Mouse (Mus musculus) MEL (cell line): ENCODE measurements around the gene Ifih1. TPM values are rescaled to one million over a fixed set of nuclear protein-coding genes. Genes with fewer than 3 reads are reported as not detected.

Experiments used
- DNase-seq: peaks from one replicate; pipeline ENCODE4 v3.0.0; 2011; ENCODE audit warnings: low read depth, low spot score
- H3K27ac ChIP-seq: 2 replicates; pipeline ENCODE4 v1.5.1; 2012; ENCODE audit warnings: low read depth, mild to moderate bottlenecking, control low read depth, low read length, moderate library complexity; ENCODE audit not compliant: control insufficient read depth
- H3K27me3 ChIP-seq, 2 experiments: fragments of 150-350 bp in 1 of 2; sonication (generic) in 1 of 2; 2 replicates each; pipeline ENCODE4 v1.6.1; 2012; ENCODE audit warnings: low read length in 2 of 2, mild to moderate bottlenecking in 2 of 2, improper control_type of control experiment in 1 of 2, moderate library complexity in 1 of 2; ENCODE audit not compliant: insufficient read depth in 2 of 2, control insufficient read depth in 1 of 2
- H3K36me3 ChIP-seq, 2 experiments: 2 replicates each; pipeline ENCODE4 v1.6.1; 2012 to 2014; ENCODE audit warnings: low read length in 2 of 2, improper control_type of control experiment in 1 of 2, inconsistent platforms in 1 of 2, mild to moderate bottlenecking in 1 of 2; ENCODE audit not compliant: insufficient read depth in 2 of 2, control insufficient read depth in 1 of 2
- H3K4me1 ChIP-seq, 2 experiments: fragments of 150-350 bp in 1 of 2; sonication (generic) in 1 of 2; 2 replicates each; pipeline ENCODE4 v1.6.1; 2012; ENCODE audit warnings: low read length in 2 of 2, improper control_type of control experiment in 1 of 2, mild to moderate bottlenecking in 1 of 2; ENCODE audit not compliant: insufficient read depth in 2 of 2, control insufficient read depth in 1 of 2
- H3K4me3 ChIP-seq, 2 experiments: fragments of 150-350 bp in 1 of 2; sonication (generic) in 1 of 2; 2 replicates each; pipeline ENCODE4 v1.5.1; 2012; ENCODE audit warnings: low read depth in 2 of 2, low read length in 2 of 2, mild to moderate bottlenecking in 2 of 2, moderate library complexity in 2 of 2, control low read depth in 1 of 2, improper control_type of control experiment in 1 of 2; ENCODE audit not compliant: control insufficient read depth in 1 of 2, insufficient read depth in 1 of 2
- H3K79me2 ChIP-seq: 2 replicates; pipeline ENCODE4 v1.6.1; 2012; ENCODE audit warnings: mild to moderate bottlenecking, low read length, moderate library complexity; ENCODE audit not compliant: control insufficient read depth, poor library complexity, insufficient read depth
- H3K9ac ChIP-seq: 2 replicates; pipeline ENCODE4 v1.6.1; 2012; ENCODE audit warnings: low read depth, mild to moderate bottlenecking, control low read depth, low read length, moderate library complexity; ENCODE audit not compliant: control insufficient read depth, poor library complexity, severe bottlenecking
- H3K9me3 ChIP-seq: fragments of 150-350 bp; sonication (generic); replicated peaks from 2 replicates; pipeline ENCODE4 v1.6.1; 2012; ENCODE audit warnings: mild to moderate bottlenecking, low read length, improper control_type of control experiment, moderate library complexity; ENCODE audit not compliant: insufficient read depth
- BHLHE40 ChIP-seq: IDR thresholded peaks from 2 replicates; pipeline ENCODE4 v1.6.1; 2012; ENCODE audit warnings: low read depth, mild to moderate bottlenecking, inconsistent platforms, low read length, improper control_type of control experiment, borderline replicate concordance
- CHD1 ChIP-seq: IDR thresholded peaks from 2 replicates; pipeline ENCODE4 v1.6.1; 2012; ENCODE audit warnings: low read depth, mild to moderate bottlenecking, inconsistent platforms, low read length, improper control_type of control experiment
- CHD2 ChIP-seq: IDR thresholded peaks from 2 replicates; pipeline ENCODE4 v1.6.1; 2011; ENCODE audit warnings: low read length, improper control_type of control experiment
- CTCF ChIP-seq, 3 experiments: IDR thresholded peaks in 2 of 3; conservative IDR thresholded peaks in 1 of 3; 2 replicates each; pipeline ENCODE4 v1.5.1; 2011 to 2012; ENCODE audit warnings: low read length in 3 of 3, low read depth in 2 of 3, mild to moderate bottlenecking in 2 of 3, improper control_type of control experiment in 1 of 3, inconsistent platforms in 1 of 3, mixed read lengths in 1 of 3, moderate library complexity in 1 of 3; ENCODE audit not compliant: control insufficient read depth in 1 of 3, insufficient read depth in 1 of 3, poor library complexity in 1 of 3, severe bottlenecking in 1 of 3
- E2F4 ChIP-seq: IDR thresholded peaks from 2 replicates; pipeline ENCODE4 v1.6.1; 2011; ENCODE audit warnings: low read depth, low read length, improper control_type of control experiment, borderline replicate concordance
- EP300 ChIP-seq, 2 experiments: IDR thresholded peaks; 2 replicates each; pipeline ENCODE4 v1.6.1; 2011; ENCODE audit warnings: improper control_type of control experiment in 2 of 2, low read length in 2 of 2, low read depth in 1 of 2, mild to moderate bottlenecking in 1 of 2
- ETS1 ChIP-seq: IDR thresholded peaks from 2 replicates; pipeline ENCODE4 v1.6.1; 2012; ENCODE audit warnings: low read depth, mild to moderate bottlenecking, inconsistent platforms, low read length, improper control_type of control experiment, moderate library complexity
- GABPA ChIP-seq: IDR thresholded peaks from 2 replicates; pipeline ENCODE4 v1.6.1; 2012; ENCODE audit warnings: low read depth, mild to moderate bottlenecking, inconsistent platforms, low read length, improper control_type of control experiment, moderate library complexity
- HCFC1 ChIP-seq: IDR thresholded peaks from 2 replicates; pipeline ENCODE4 v1.6.1; 2012; ENCODE audit warnings: low read depth, mild to moderate bottlenecking, inconsistent platforms, low read length, improper control_type of control experiment, moderate library complexity
- MAFK ChIP-seq: IDR thresholded peaks from 2 replicates; pipeline ENCODE4 v1.6.1; 2011; ENCODE audit warnings: low read depth, mild to moderate bottlenecking, low read length, improper control_type of control experiment, borderline replicate concordance
- MAZ ChIP-seq: IDR thresholded peaks from 2 replicates; pipeline ENCODE4 v1.6.1; 2012; ENCODE audit warnings: low read depth, mild to moderate bottlenecking, inconsistent platforms, low read length, improper control_type of control experiment
- MEF2A ChIP-seq: IDR thresholded peaks from 2 replicates; pipeline ENCODE4 v1.6.1; 2014; ENCODE audit warnings: low read depth, mild to moderate bottlenecking, inconsistent platforms, low read length, improper control_type of control experiment; ENCODE audit not compliant: poor library complexity, insufficient replicate concordance, severe bottlenecking; ENCODE audit errors: extremely low read depth
- MXI1 ChIP-seq: IDR thresholded peaks from 2 replicates; pipeline ENCODE4 v1.6.1; 2011; ENCODE audit warnings: mild to moderate bottlenecking, low read depth, low read length, improper control_type of control experiment
- NELFE ChIP-seq: IDR thresholded peaks from 2 replicates; pipeline ENCODE4 v1.6.1; 2011; ENCODE audit warnings: low read depth, low read length, improper control_type of control experiment
- NRF1 ChIP-seq: IDR thresholded peaks from 2 replicates; pipeline ENCODE4 v1.6.1; 2014; ENCODE audit warnings: low read depth, mild to moderate bottlenecking, inconsistent platforms, low read length, improper control_type of control experiment, moderate library complexity; ENCODE audit not compliant: poor library complexity, insufficient read depth, severe bottlenecking
- POLR2A ChIP-seq, 2 experiments: IDR thresholded peaks; 2 replicates each; pipeline ENCODE4 v1.6.1; 2011 to 2012; ENCODE audit warnings: low read length in 2 of 2, mild to moderate bottlenecking in 2 of 2, control low read depth in 1 of 2, improper control_type of control experiment in 1 of 2, low read depth in 1 of 2, moderate library complexity in 1 of 2; ENCODE audit not compliant: control insufficient read depth in 1 of 2, insufficient read depth in 1 of 2, poor library complexity in 1 of 2
- SIN3A ChIP-seq: IDR thresholded peaks from 2 replicates; pipeline ENCODE4 v1.6.1; 2012; ENCODE audit warnings: low read length, improper control_type of control experiment, inconsistent platforms
- SMC3 ChIP-seq: IDR thresholded peaks from 2 replicates; pipeline ENCODE4 v1.6.1; 2011; ENCODE audit warnings: low read depth, low read length, improper control_type of control experiment
- TAL1 ChIP-seq: IDR thresholded peaks from 2 replicates; pipeline ENCODE4 v1.6.1; 2012; ENCODE audit warnings: mild to moderate bottlenecking, inconsistent platforms, low read length, moderate library complexity, mixed read lengths
- TBP ChIP-seq: IDR thresholded peaks from 2 replicates; pipeline ENCODE4 v1.8.0; 2011; ENCODE audit warnings: low read depth, low read length, improper control_type of control experiment
- ZC3H11A ChIP-seq: IDR thresholded peaks from 2 replicates; pipeline ENCODE4 v1.6.1; 2012; ENCODE audit warnings: low read depth, mild to moderate bottlenecking, inconsistent platforms, low read length, improper control_type of control experiment
- ZKSCAN1 ChIP-seq: IDR thresholded peaks from 2 replicates; pipeline ENCODE4 v1.6.1; 2012; ENCODE audit warnings: low read depth, mild to moderate bottlenecking, inconsistent platforms, low read length, improper control_type of control experiment, moderate library complexity
- ZMIZ1 ChIP-seq: IDR thresholded peaks from 2 replicates; pipeline ENCODE4 v1.6.1; 2012; ENCODE audit warnings: low read depth, mild to moderate bottlenecking, inconsistent platforms, low read length, improper control_type of control experiment, moderate library complexity
- polyA plus RNA-seq, 2 experiments: library from polyadenylated mRNA; stranded (reverse) in 1 of 2; unstranded in 1 of 2; fragments of >175 nt in 1 of 2; fragments of >200 nt in 1 of 2; gene quantifications; 2 replicates each; pipeline versions ENCODE4 v1.2.1 to v1.2.4; 2012; ENCODE audit warnings: low replicate concordance in 2 of 2, low read depth in 1 of 2; ENCODE audit not compliant: insufficient read length in 2 of 2, insufficient read depth in 1 of 2, missing spikeins in 1 of 2
- total RNA-seq: library from RNA; depleted of rRNA; stranded (reverse); fragments of 300-350 nt; gene quantifications from 2 replicates; pipeline ENCODE4 v1.2.3, GENCODE M21; 2012

The Ifih1 gene
- total and polyA plus RNA-seq, 3 experiments: 11.4 to 71.9 (median 41.5) TPM

GRCm38 (mm10) chr2:62549659-62550058 lies 96.4 kb downstream of the Ifih1 start:
- Histone ChIP-seq H3K27ac (no peak overlapping the region), H3K27me3 (no peaks in the 10 kb centered on the region), H3K36me3 (no peaks in the 10 kb centered on the region), H3K79me2 (no peaks in the 10 kb centered on the region), H3K9ac (no peak overlapping the region), H3K9me3 (no peaks in the 10 kb centered on the region), H3K4me1 (no peaks in the 10 kb centered on the region), H3K4me3 (no peak overlapping the region)
- no peak for DNase-seq
- TF ChIP-seq TAL1: no peak
- TF ChIP-seq ZKSCAN1: no peak
- TF ChIP-seq SMC3: peak; percentile 24; the same call in 1 of the 2 replicates
- peak in 2 of 3 experiments; percentile 6 to 15; a peak in 2 of 6 replicates for TF ChIP-seq CTCF (IDR thresholded peaks at IDR 0.05 in 2 of 3, conservative IDR thresholded peaks at IDR 0.05 in 1 of 3; ENCODE audit: control insufficient read depth in 1 of 3, insufficient read depth in 1 of 3, low read depth in 2 of 3, low read length in 3 of 3, poor library complexity in 1 of 3, severe bottlenecking in 1 of 3)

DNA sequence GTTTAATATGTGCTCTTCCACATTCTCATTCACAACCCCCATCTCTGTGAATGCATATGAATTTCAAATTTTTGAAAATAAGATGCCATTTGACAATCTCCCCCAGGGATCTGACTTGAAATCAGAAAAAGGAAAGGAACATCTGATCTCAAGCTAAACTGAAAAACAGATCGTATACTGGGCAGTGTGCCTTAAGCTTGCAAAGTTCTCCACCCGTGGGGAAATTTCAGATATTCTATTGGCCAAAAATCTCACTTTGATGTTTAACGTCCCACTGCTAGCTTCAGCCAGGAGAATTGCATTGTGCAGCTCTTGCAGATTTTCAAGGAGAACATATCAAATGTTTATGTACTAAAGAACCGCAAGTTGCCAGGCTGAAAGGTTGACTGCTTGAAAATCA lies 96.9 kb downstream of the Ifih1 start:
- no peaks in the 10 kb centered on the region for H3K4me1 ChIP-seq
- H3K36me3 ChIP-seq: no peaks in the 10 kb centered on the region
- H3K9me3 ChIP-seq: no peaks in the 10 kb centered on the region
- H3K27ac ChIP-seq: no peak overlapping the region
- no peak overlapping the region for H3K9ac ChIP-seq
- no peaks in the 10 kb centered on the region for H3K27me3 ChIP-seq
- DNase-seq: no peak
- TF ChIP-seq CHD1 (no peak), SIN3A (no peak), CHD2 (no peak), E2F4 (no peak), MEF2A (no peak), ETS1 (no peak), MXI1 (no peak), HCFC1 (no peak), TBP (no peak), EP300 (IDR thresholded peaks at IDR 0.05; ENCODE audit: low read depth in 1 of 2, low read length in 2 of 2) (no peak), POLR2A (IDR thresholded peaks at IDR 0.05; ENCODE audit: control insufficient read depth in 1 of 2, insufficient read depth in 1 of 2, low read depth in 1 of 2, low read length in 2 of 2, poor library complexity in 1 of 2) (no peak), SMC3 (no peak), ZKSCAN1 (no peak)
- TF ChIP-seq, all 39 proteins: peak for 0
- H3K4me3 ChIP-seq: no peak overlapping the region
- no peaks in the 10 kb centered on the region for H3K79me2 ChIP-seq

- H3K27me3 ChIP-seq: no peaks in the 10 kb centered on the region
- TF ChIP-seq MXI1: no peak
- TF ChIP-seq BHLHE40: no peak
- no peak for TF ChIP-seq GABPA
- TF ChIP-seq E2F4: no peak
- no peak for TF ChIP-seq ZMIZ1
- no peak for TF ChIP-seq ZC3H11A
- TF ChIP-seq MAFK: no peak
- TF ChIP-seq NRF1: no peak
- no peak for TF ChIP-seq MAZ
- no peak for TF ChIP-seq NELFE
- no peak for TF ChIP-seq TAL1
- no peak for TF ChIP-seq HCFC1
- TF ChIP-seq ETS1: no peak
- no peak for TF ChIP-seq EP300 (IDR thresholded peaks at IDR 0.05; ENCODE audit: low read depth in 1 of 2, low read length in 2 of 2)
- TF ChIP-seq MEF2A: no peak
- no peak for DNase-seq
- no peak overlapping the region for H3K27ac ChIP-seq
- no peaks in the 10 kb centered on the region for H3K9me3 ChIP-seq
- H3K4me3 ChIP-seq: no peak overlapping the region
- H3K4me1 ChIP-seq: no peaks in the 10 kb centered on the region
- no peaks in the 10 kb centered on the region for H3K36me3 ChIP-seq
- no peaks in the 10 kb centered on the region for H3K79me2 ChIP-seq
- no peak overlapping the region for H3K9ac ChIP-seq
These were observed 98.0 kb downstream of the Ifih1 start for GRCm38 (mm10) chr2:62548104-62548503.
